Mouse (Mus musculus) left cerebral cortex, postnatal 25 days (tissue): Measurements from ENCODE around the gene Tulp4. TPM values are rescaled to one million over a fixed set of nuclear protein-coding genes. Genes with fewer than 3 reads are reported as not detected.
"Not testable (repeated sequence)": the region's sequence is repeated elsewhere in the genome, so short reads cannot be mapped to it uniquely, and the experiment has no call there.

Source experiments
- DNase-seq, 2 experiments: peaks; one replicate each; pipeline ENCODE4 v3.0.0; 2022; ENCODE audit warnings: low spot score in 2 of 2, mixed read lengths in 1 of 2
- intact Hi-C: fragments of 180-260 bp; cut with DNase I; formaldehyde crosslinking; loops from one replicate; pipeline ENCODE4 v1.15.1; 2025
- total RNA-seq, 2 experiments: library from RNA; stranded (reverse); gene quantifications; 2 replicates each; pipeline ENCODE4 v1.2.3; 2021

The Tulp4 gene
- total RNA-seq, 2 experiments from 2014 or later: 263 to 279 TPM

GRCm38 (mm10) chr17:6179389-6179788 is 73.2 kb downstream of the Tulp4 start:
- no peak for DNase-seq
- intact Hi-C loops: no loop called here

- intact Hi-C loops: loop anchor here (5.0 kb wide), 2 partner anchors 53 to 73 kb away; partner anchors contain the start of gene Tulp4
- peak in 1 of 2 experiments; percentile 37 for DNase-seq
Measured at GRCm38 (mm10) chr17:6180421-6180820, 74.2 kb downstream of the Tulp4 start.

- no peak for DNase-seq
- intact Hi-C loops: loop anchor here (5.0 kb wide), 2 partner anchors 55 to 75 kb away; partner anchors contain the start of gene Tulp4
Measured at GRCm38 (mm10) chr17:6182715-6183114, 76.5 kb downstream of the Tulp4 start.

GRCm38 (mm10) chr17:6186651-6187050 is 80.4 kb downstream of the Tulp4 start:
- intact Hi-C loops: no loop called here
- DNase-seq: no peak

GRCm38 (mm10) chr17:6187183-6187582 is 80.9 kb downstream of the Tulp4 start:
- intact Hi-C loops: no loop called here

GRCm38 (mm10) chr17:6189207-6189606 is 83.0 kb downstream of the Tulp4 start:
- no peak for DNase-seq
- intact Hi-C loops: no loop called here

More at GRCm38 (mm10) chr17:6187183-6187582, 80.9 kb downstream of the Tulp4 start:
- DNase-seq: no peak

GRCm38 (mm10) chr17:6192275-6192674 is 86.0 kb downstream of the Tulp4 start:
- intact Hi-C loops: no loop called here
- DNase-seq: peak in 1 of 2 experiments; percentile 55

- intact Hi-C loops: no loop called here
- DNase-seq: no peak
Measured at GRCm38 (mm10) chr17:6195390-6195789, 89.2 kb downstream of the Tulp4 start.

- intact Hi-C loops: no loop called here
- DNase-seq: no peak
Measured at GRCm38 (mm10) chr17:6197491-6197890, 91.3 kb downstream of the Tulp4 start.

- DNase-seq: no peak
- intact Hi-C loops: no loop called here
Measured at GRCm38 (mm10) chr17:6198670-6199069, 92.4 kb downstream of the Tulp4 start.

- DNase-seq: no peak
- intact Hi-C loops: no loop called here
Measured at GRCm38 (mm10) chr17:6199166-6199565, 92.9 kb downstream of the Tulp4 start.

- intact Hi-C loops: no loop called here
- DNase-seq: no peak
Measured at GRCm38 (mm10) chr17:6201522-6202250, 95.4 kb downstream of the Tulp4 start.

GRCm38 (mm10) chr17:6202389-6203110 is 96.3 kb downstream of the Tulp4 start:
- intact Hi-C loops: no loop called here
- DNase-seq: peak; percentile 65 to 93

- intact Hi-C loops: no loop called here
- no peak for DNase-seq
Measured at GRCm38 (mm10) chr17:6203126-6203525, 96.9 kb downstream of the Tulp4 start.

GRCm38 (mm10) chr17:6203795-6204194 is 97.6 kb downstream of the Tulp4 start:
- intact Hi-C loops: no loop called here
- DNase-seq: no peak

- DNase-seq: no peak
Measured at GRCm38 (mm10) chr17:6211721-6212120, 105.5 kb downstream of the Tulp4 start.

GRCm38 (mm10) chr17:6215640-6216039 is 109.4 kb downstream of the Tulp4 start:
- peak in 1 of 2 experiments; percentile 24 for DNase-seq
- intact Hi-C loops: loop anchor here (10.0 kb wide), 1 partner anchor 111 kb away; the partner anchor contains the start of gene Tulp4

More at GRCm38 (mm10) chr17:6211721-6212120, 105.5 kb downstream of the Tulp4 start:
- intact Hi-C loops: loop anchor here (10.0 kb wide), 1 partner anchor 107 kb away; the partner anchor contains the start of gene Tulp4

- DNase-seq: no peak
Measured at GRCm38 (mm10) chr17:6216514-6216913, 110.3 kb downstream of the Tulp4 start.

GRCm38 (mm10) chr17:6232633-6233032 is 126.4 kb downstream of the Tulp4 start:
- intact Hi-C loops, DNase-seq: not testable (repeated sequence)

More at GRCm38 (mm10) chr17:6216514-6216913, 110.3 kb downstream of the Tulp4 start:
- intact Hi-C loops: loop anchor here (10.0 kb wide), 1 partner anchor 112 kb away; the partner anchor contains the start of gene Tulp4

GRCm38 (mm10) chr17:6251298-6251697 is 145.1 kb downstream of the Tulp4 start:
- DNase-seq, intact Hi-C loops: not testable (repeated sequence)
